13 mouse cellular contexts compared by ENCODE assay signal in genomic region chr13:59040156-59040915, GRCm38 (mm10).
DNase-seq lines count a peak whose midpoint lies in the region; ATAC-seq and TF ChIP-seq lines count a peak whose summit lies in the region.
"Had no signal": no experiment of that assay in that cellular context is flagged by ENCODE, and none has a peak within 500 bp of the region (broad histone marks: within the 10 kb centered on the region; RNA-seq: fewer than 3 reads in every experiment).

No protein-coding gene starts in this region.

- no peak overlapping the region for H3K9ac ChIP-seq in kidney, postnatal 0 days (ENCODE audit: low read depth, low read length)
- no peak overlapping the region for H3K9ac ChIP-seq in kidney, embryonic 15.5 days
- H3K9ac ChIP-seq in forebrain, postnatal 0 days, result no peak overlapping the region
- H3K9ac ChIP-seq in midbrain, embryonic 11.5 days (ENCODE audit: low read length), result peak overlapping the region; percentile 45
- no peak overlapping the region for H3K9ac ChIP-seq in neural tube, embryonic 14.5 days (replicated peaks; ENCODE audit: low read depth, low read length)
- H3K9ac ChIP-seq: heart, embryonic 15.5 days had no signal

- H3K4me2 ChIP-seq in kidney, postnatal 0 days (ENCODE audit: low read length), result no peak overlapping the region
- H3K4me2 ChIP-seq in kidney, embryonic 15.5 days, result no peak overlapping the region
- H3K4me2 ChIP-seq in forebrain, postnatal 0 days (ENCODE audit: low read depth), result peak overlapping the region; percentile 33
- peak overlapping the region; percentile 34 for H3K4me2 ChIP-seq in midbrain, embryonic 11.5 days
- peak overlapping the region; percentile 36; the same call in 1 of the 2 replicates for H3K4me2 ChIP-seq in neural tube, embryonic 14.5 days (ENCODE audit: low read depth, low read length)
- H3K4me2 ChIP-seq: heart, embryonic 15.5 days; liver, embryonic 11.5 days had no signal

- whole genome bisulfite sequencing in kidney, postnatal 0 days, result 38% methylated on average over 16 of the region's 16 CpGs
- 40% methylated on average over 16 of the region's 16 CpGs for WGBS in kidney, embryonic 15.5 days
- WGBS in forebrain, postnatal 0 days, result 28% methylated on average over 16 of the region's 16 CpGs
- 44% methylated on average over 16 of the region's 16 CpGs for WGBS in midbrain, embryonic 11.5 days
- 22% methylated on average over 16 of the region's 16 CpGs for WGBS in neural tube, embryonic 14.5 days

- H3K27me3 ChIP-seq in kidney, postnatal 0 days (ENCODE audit: insufficient read depth, low read length), result no peaks in the 10 kb centered on the region
- no peaks in the 10 kb centered on the region for H3K27me3 ChIP-seq in kidney, embryonic 15.5 days
- no peaks in the 10 kb centered on the region for H3K27me3 ChIP-seq in forebrain, postnatal 0 days (ENCODE audit: insufficient read depth, low read length)
- H3K27me3 ChIP-seq in midbrain, embryonic 11.5 days (ENCODE audit: control insufficient read depth, insufficient read depth, low read length), result no peaks in the 10 kb centered on the region
- H3K27me3 ChIP-seq in neural tube, embryonic 14.5 days (ENCODE audit: control insufficient read depth, insufficient read depth, low read length), result no peaks in the 10 kb centered on the region
- H3K27me3 ChIP-seq: heart, embryonic 15.5 days had no signal

- TF ChIP-seq CTCF in kidney, postnatal 0 days (IDR thresholded peaks at IDR 0.05; ENCODE audit: low read depth), result no peak
- no peak for TF ChIP-seq CTCF in forebrain, postnatal 0 days (IDR thresholded peaks at IDR 0.05; ENCODE audit: low read depth)

- no peak overlapping the region for H3K27ac ChIP-seq in kidney, postnatal 0 days
- no peak overlapping the region for H3K27ac ChIP-seq in kidney, embryonic 15.5 days
- peak overlapping the region; percentile 96 for H3K27ac ChIP-seq in forebrain, postnatal 0 days (ENCODE audit: low read depth, low read length)
- peak overlapping the region; percentile 79 for H3K27ac ChIP-seq in midbrain, embryonic 11.5 days (ENCODE audit: low read depth, low read length)
- H3K27ac ChIP-seq in neural tube, embryonic 14.5 days (ENCODE audit: low read depth, low read length), result peak overlapping the region; percentile 91
- H3K27ac ChIP-seq: heart, embryonic 15.5 days had no signal

- H3K36me3 ChIP-seq in kidney, postnatal 0 days (ENCODE audit: insufficient read depth, low read length), result no peaks in the 10 kb centered on the region
- no peaks in the 10 kb centered on the region for H3K36me3 ChIP-seq in kidney, embryonic 15.5 days
- H3K36me3 ChIP-seq in forebrain, postnatal 0 days (ENCODE audit: insufficient read depth), result no peaks in the 10 kb centered on the region
- H3K36me3 ChIP-seq in midbrain, embryonic 11.5 days (ENCODE audit: control insufficient read depth, insufficient read depth, low read length), result no peaks in the 10 kb centered on the region
- H3K36me3 ChIP-seq in neural tube, embryonic 14.5 days (ENCODE audit: control insufficient read depth, insufficient read depth, low read length), result no peaks in the 10 kb centered on the region
- H3K36me3 ChIP-seq: heart, embryonic 15.5 days had no signal

- intact Hi-C loops in heart, postnatal 36 days (cut with DNase I), result no loop called here

- no peaks in the 10 kb centered on the region for H3K4me1 ChIP-seq in kidney, postnatal 0 days (replicated peaks; ENCODE audit: insufficient read depth, low read length)
- 0 out of 2 replicates have a peak, but pooled peaks cover 5% of the 10 kb centered on the region for H3K4me1 ChIP-seq in kidney, embryonic 15.5 days
- peaks cover 23% of the 10 kb centered on the region for H3K4me1 ChIP-seq in forebrain, postnatal 0 days (ENCODE audit: insufficient read depth)
- peaks cover 23% of the 10 kb centered on the region for H3K4me1 ChIP-seq in midbrain, embryonic 11.5 days (ENCODE audit: control insufficient read depth, insufficient read depth, low read length)
- peaks cover 24% of the 10 kb centered on the region for H3K4me1 ChIP-seq in neural tube, embryonic 14.5 days (ENCODE audit: control insufficient read depth, insufficient read depth, low read length)
- H3K4me1 ChIP-seq: heart, embryonic 15.5 days had no signal

- H3K9me3 ChIP-seq in kidney, postnatal 0 days (replicated peaks; ENCODE audit: low read length), result no peaks in the 10 kb centered on the region
- H3K9me3 ChIP-seq in kidney, embryonic 15.5 days (replicated peaks), result no peaks in the 10 kb centered on the region
- no peaks in the 10 kb centered on the region for H3K9me3 ChIP-seq in forebrain, postnatal 0 days (ENCODE audit: low read length)
- H3K9me3 ChIP-seq in midbrain, embryonic 11.5 days (ENCODE audit: control insufficient read depth, low read length), result no peaks in the 10 kb centered on the region
- H3K9me3 ChIP-seq in neural tube, embryonic 14.5 days (ENCODE audit: control insufficient read depth, low read length), result no peaks in the 10 kb centered on the region
- H3K9me3 ChIP-seq: heart, embryonic 15.5 days had no signal

- peak; percentile 23 for DNase-seq in kidney, postnatal 0 days (ENCODE audit: low spot score)
- DNase-seq in forebrain, postnatal 0 days, result no peak
- DNase-seq in midbrain, embryonic 11.5 days (ENCODE audit: low spot score, missing footprints), result peak; percentile 88
- DNase-seq in cerebellum, adult 11 months, result no peak
- DNase-seq in heart, postnatal 36 days, result no peak
- DNase-seq: adrenal gland, postnatal 14 days; gastrocnemius, postnatal 36 days; kidney, postnatal 4 days had no signal

- ATAC-seq in kidney, postnatal 0 days (replicated peaks; ENCODE audit: low FRiP score, low read depth), result no peak
- ATAC-seq in kidney, embryonic 15.5 days (replicated peaks; ENCODE audit: low FRiP score), result no peak
- ATAC-seq in forebrain, postnatal 0 days, result peak; percentile 19
- peak; percentile 81 for ATAC-seq in midbrain, embryonic 11.5 days (ENCODE audit: low FRiP score)
- ATAC-seq in neural tube, embryonic 14.5 days (ENCODE audit: low read depth), result peak; percentile 56
- ATAC-seq in activated CD4-positive, CD25-positive, alpha-beta regulatory T cell, adult 4 months, result no peak

- no peak overlapping the region for H3K4me3 ChIP-seq in kidney, postnatal 0 days (replicated peaks; ENCODE audit: low read depth, low read length)
- no peak overlapping the region for H3K4me3 ChIP-seq in kidney, embryonic 15.5 days (replicated peaks)
- no peak overlapping the region for H3K4me3 ChIP-seq in forebrain, postnatal 0 days (ENCODE audit: low read depth, low read length)
- no peak overlapping the region for H3K4me3 ChIP-seq in midbrain, embryonic 11.5 days (ENCODE audit: low read depth, low read length)
- H3K4me3 ChIP-seq in neural tube, embryonic 14.5 days (ENCODE audit: low read depth, low read length), result no peak overlapping the region
- H3K4me3 ChIP-seq: heart, embryonic 15.5 days had no signal

Comparison
In these comparisons a context has a peak if more than half of its experiments do, and no peak if none do; other contexts are left out.
1. ATAC-seq: peak in forebrain, postnatal 0 days (single experiment), midbrain, embryonic 11.5 days (single experiment) and neural tube, embryonic 14.5 days (single experiment); none in kidney, postnatal 0 days (single experiment), kidney, embryonic 15.5 days (single experiment) and activated CD4-positive, CD25-positive, alpha-beta regulatory T cell, adult 4 months (single experiment).
2. DNase-seq: peak in kidney, postnatal 0 days (single experiment) and midbrain, embryonic 11.5 days (single experiment); none in forebrain, postnatal 0 days (single experiment), cerebellum, adult 11 months (single experiment) and heart, postnatal 36 days (0 of 2).
3. H3K27ac ChIP-seq: peak in forebrain, postnatal 0 days (single experiment), midbrain, embryonic 11.5 days (single experiment) and neural tube, embryonic 14.5 days (single experiment); none in kidney, postnatal 0 days (single experiment) and kidney, embryonic 15.5 days (single experiment).
4. H3K4me2 ChIP-seq: peak in forebrain, postnatal 0 days (single experiment), midbrain, embryonic 11.5 days (single experiment) and neural tube, embryonic 14.5 days (single experiment); none in kidney, postnatal 0 days (single experiment) and kidney, embryonic 15.5 days (single experiment).